Mouse (Mus musculus) megakaryocyte, embryonic 14.5 days (primary cell): ENCODE measurements around the gene Tmem252. TPM values are rescaled to one million over a fixed set of nuclear protein-coding genes. Genes with fewer than 3 reads are reported as not detected.

Source experiments
- H3K27me3 ChIP-seq: replicated peaks from 2 replicates; pipeline ENCODE3; 2012; ENCODE audit warnings: inconsistent platforms
- H3K36me3 ChIP-seq: replicated peaks from 2 replicates; pipeline ENCODE3; 2012; ENCODE audit warnings: low read length, inconsistent platforms, mixed read lengths
- H3K4me1 ChIP-seq: 2 replicates; pipeline ENCODE4 v1.6.1; 2012; ENCODE audit warnings: inconsistent platforms
- H3K4me3 ChIP-seq: replicated peaks from 2 replicates; pipeline ENCODE3; 2012; ENCODE audit warnings: moderate library complexity, mild to moderate bottlenecking, inconsistent platforms
- H3K9me3 ChIP-seq: 2 replicates; pipeline ENCODE4 v1.6.1; 2012; ENCODE audit warnings: inconsistent platforms
- FLI1 ChIP-seq: IDR thresholded peaks from 2 replicates; pipeline ENCODE4 v1.6.1; 2012; ENCODE audit warnings: low read length, inconsistent platforms, mixed read lengths
- GATA1 ChIP-seq: IDR thresholded peaks from 3 replicates; pipeline ENCODE4 v1.6.1; 2012; ENCODE audit warnings: mixed read lengths, low read length, inconsistent platforms, borderline replicate concordance
- polyA plus RNA-seq: library from polyadenylated mRNA; stranded (reverse); fragments of >175 nt; gene quantifications from 2 replicates; pipeline ENCODE4 v1.2.3, GENCODE M21; 2012; ENCODE audit warnings: low replicate concordance; ENCODE audit not compliant: insufficient read depth

Tmem252 gene
- not detected in 2 replicates for polyA plus RNA-seq

GRCm38 (mm10) chr19:24673762-24674161 lies at the start of gene Tmem252:
TSS of gene Tmem252 (plus strand) at chr19:24674008.
- Histone ChIP-seq H3K36me3 (no peaks in the 10 kb centered on the region), H3K4me3 (no peak within 1 kb of the TSS), H3K27me3 (peaks cover 5% of the 10 kb centered on the region), H3K9me3 (peaks cover 4% of the 10 kb centered on the region), H3K4me1 (peaks cover 15% of the 10 kb centered on the region)
- TF ChIP-seq FLI1 (no peak), GATA1 (no peak)

DNA sequence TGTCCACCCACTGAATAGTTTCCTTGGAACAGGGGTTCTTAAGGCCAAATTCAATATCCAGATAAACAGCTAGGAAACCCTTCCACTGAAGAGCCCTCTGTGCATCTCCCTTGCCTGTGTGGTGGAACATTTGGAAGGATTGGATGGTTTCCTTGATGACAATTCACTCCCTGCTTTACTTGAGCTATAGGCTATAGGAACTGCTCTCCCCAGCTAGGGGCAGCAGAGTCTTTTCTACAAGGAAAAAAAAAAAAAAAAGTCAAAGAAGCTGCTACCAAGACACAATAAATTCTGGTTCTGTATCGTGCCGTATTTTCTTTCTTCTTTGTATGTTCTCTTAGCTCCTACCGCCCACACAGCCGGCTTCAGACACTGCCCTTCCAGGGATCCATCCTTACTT lies 45.8 kb upstream of the Tmem252 start:
- peaks cover 7% of the 10 kb centered on the region for H3K4me1 ChIP-seq
- TF ChIP-seq GATA1 (no peak), FLI1 (no peak)

GRCm38 (mm10) chr19:24633008-24633407 lies 40.8 kb upstream of the Tmem252 start:
- Histone ChIP-seq H3K4me1 (peaks cover 8% of the 10 kb centered on the region; the same call in 1 of the 2 replicates), H3K4me3 (no peak overlapping the region), H3K36me3 (no peaks in the 10 kb centered on the region), H3K27me3 (peaks cover 20% of the 10 kb centered on the region), H3K9me3 (no peaks in the 10 kb centered on the region)
- TF ChIP-seq FLI1 (no peak), GATA1 (no peak)

More for the DNA sequence above, 45.8 kb upstream of the Tmem252 start:
- Histone ChIP-seq H3K4me3 (no peak overlapping the region), H3K27me3 (peaks cover 28% of the 10 kb centered on the region), H3K36me3 (no peaks in the 10 kb centered on the region), H3K9me3 (no peaks in the 10 kb centered on the region)

GRCm38 (mm10) chr19:24634602-24635001 lies 39.2 kb upstream of the Tmem252 start:
- H3K27me3 ChIP-seq = peaks cover 18% of the 10 kb centered on the region
- peaks cover 8% of the 10 kb centered on the region; the same call in 1 of the 2 replicates for H3K4me1 ChIP-seq
- TF ChIP-seq FLI1 (no peak), GATA1 (no peak)
- no peak overlapping the region for H3K4me3 ChIP-seq
- H3K9me3 ChIP-seq = no peaks in the 10 kb centered on the region
- no peaks in the 10 kb centered on the region for H3K36me3 ChIP-seq

GRCm38 (mm10) chr19:24636616-24637015 lies 37.2 kb upstream of the Tmem252 start:
- Histone ChIP-seq H3K4me1 (peaks cover 12% of the 10 kb centered on the region; the same call in 1 of the 2 replicates), H3K27me3 (peaks cover 16% of the 10 kb centered on the region), H3K36me3 (no peaks in the 10 kb centered on the region), H3K4me3 (no peak overlapping the region), H3K9me3 (no peaks in the 10 kb centered on the region)
- TF ChIP-seq FLI1 (no peak), GATA1 (no peak)

GRCm38 (mm10) chr19:24637988-24638387 lies 35.8 kb upstream of the Tmem252 start:
- Histone ChIP-seq H3K4me1 (peaks cover 12% of the 10 kb centered on the region; the same call in 1 of the 2 replicates), H3K9me3 (no peaks in the 10 kb centered on the region), H3K36me3 (no peaks in the 10 kb centered on the region), H3K4me3 (no peak overlapping the region), H3K27me3 (peaks cover 16% of the 10 kb centered on the region)
- TF ChIP-seq GATA1 (no peak), FLI1 (no peak)

DNA sequence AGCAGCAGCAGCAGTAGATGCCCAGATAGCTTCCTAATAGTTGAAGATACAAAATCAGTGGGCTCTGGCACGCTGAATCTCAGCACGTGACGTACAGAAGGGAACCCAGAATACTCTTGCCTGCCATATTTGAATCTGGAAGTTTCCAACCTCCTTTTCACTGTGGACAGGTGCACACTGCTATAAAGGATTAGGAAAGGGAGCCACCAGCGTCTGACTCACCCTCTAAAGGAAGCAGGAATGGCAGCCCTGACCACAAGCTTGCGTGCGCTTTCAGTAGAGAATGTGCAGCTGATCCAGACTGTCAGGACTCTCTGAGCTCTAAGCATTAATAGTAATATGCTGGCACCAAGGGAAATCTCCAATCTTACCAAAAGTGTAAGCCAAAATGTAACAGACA lies 32.8 kb upstream of the Tmem252 start:
- H3K4me1 ChIP-seq = peaks cover 3% of the 10 kb centered on the region; the same call in 1 of the 2 replicates
- H3K4me3 ChIP-seq = no peak overlapping the region
- no peak for TF ChIP-seq FLI1
- no peak for TF ChIP-seq GATA1
- peaks cover 16% of the 10 kb centered on the region for H3K27me3 ChIP-seq
- no peaks in the 10 kb centered on the region for H3K9me3 ChIP-seq
- H3K36me3 ChIP-seq = no peaks in the 10 kb centered on the region

GRCm38 (mm10) chr19:24644971-24645370 lies 28.8 kb upstream of the Tmem252 start:
- Histone ChIP-seq H3K36me3 (no peaks in the 10 kb centered on the region), H3K4me3 (no peak overlapping the region), H3K4me1 (peaks cover 3% of the 10 kb centered on the region; the same call in 1 of the 2 replicates), H3K27me3 (peaks cover 9% of the 10 kb centered on the region), H3K9me3 (no peaks in the 10 kb centered on the region)
- TF ChIP-seq GATA1 (no peak), FLI1 (no peak)

DNA sequence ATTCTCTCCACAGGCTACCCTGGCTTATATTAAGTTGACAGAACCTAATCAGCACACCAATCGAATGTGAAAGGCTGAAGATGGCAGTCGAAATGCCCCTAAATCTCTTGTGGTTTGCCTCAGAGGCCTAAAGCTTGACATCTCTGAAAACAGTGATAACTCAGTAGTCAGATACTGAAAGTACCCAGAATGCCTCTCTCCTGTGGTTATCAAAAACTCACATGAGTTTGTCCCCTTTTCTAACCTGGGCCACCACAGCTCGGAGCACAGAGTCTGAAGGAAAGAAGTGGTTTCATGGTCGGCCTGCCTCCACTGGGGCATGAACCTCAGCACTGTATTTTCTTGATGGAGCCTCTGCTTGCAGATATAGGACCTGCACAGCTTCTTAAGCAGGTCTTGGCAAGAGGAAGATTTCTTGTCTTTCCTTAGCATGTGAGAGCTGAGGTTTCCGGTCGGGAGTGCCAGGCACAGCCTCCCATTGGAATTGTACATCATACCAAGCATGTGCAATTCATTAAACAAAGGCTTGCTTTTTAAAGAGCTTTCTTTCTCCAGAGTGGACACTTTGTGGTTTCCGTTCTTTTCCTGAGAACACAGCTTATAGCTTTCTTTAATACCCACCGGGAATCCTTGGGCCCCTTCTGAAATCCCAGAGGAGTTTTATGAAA lies 27.5 kb upstream of the Tmem252 start:
- no peaks in the 10 kb centered on the region for H3K36me3 ChIP-seq
- TF ChIP-seq FLI1 (no peak), GATA1 (no peak)
- H3K27me3 ChIP-seq = peaks cover 10% of the 10 kb centered on the region
- no peak overlapping the region for H3K4me3 ChIP-seq
- no peaks in the 10 kb centered on the region for H3K4me1 ChIP-seq
- no peaks in the 10 kb centered on the region for H3K9me3 ChIP-seq

- H3K4me3 ChIP-seq = no peak overlapping the region
- no peaks in the 10 kb centered on the region for H3K4me1 ChIP-seq
- peaks cover 4% of the 10 kb centered on the region for H3K27me3 ChIP-seq
- no peaks in the 10 kb centered on the region for H3K9me3 ChIP-seq
- no peaks in the 10 kb centered on the region for H3K36me3 ChIP-seq
- TF ChIP-seq FLI1 (no peak), GATA1 (no peak)
Observed at GRCm38 (mm10) chr19:24648016-24648415, 25.8 kb upstream of the Tmem252 start.
